Mouse (Mus musculus): ENCODE results near the gene Uso1. TPM values are rescaled to one million over a fixed set of nuclear protein-coding genes. Genes with fewer than 3 reads are reported as not detected.

The Uso1 gene
- polyA plus RNA-seq, 1 experiment from 2014 or later, result 41.9 TPM

- H3K27ac ChIP-seq (ENCODE audit: poor library complexity, severe bottlenecking), result no peak overlapping the region
- no peaks in the 10 kb centered on the region for H3K36me3 ChIP-seq
- 91% methylated on average over 2 of the region's 2 CpGs for WGBS
- no peak overlapping the region for H3K4me3 ChIP-seq
- no peaks in the 10 kb centered on the region; the same call in 1 of the 2 replicates for H3K27me3 ChIP-seq (replicated peaks)
- H3K4me2 ChIP-seq, result no peak overlapping the region
- no peak overlapping the region for H3K9ac ChIP-seq
- peaks cover 3% of the 10 kb centered on the region; the same call in 1 of the 2 replicates for H3K9me3 ChIP-seq (replicated peaks)
- no peak for ATAC-seq (ENCODE audit: insufficient number of reproducible peaks, low FRiP score)
- H3K4me1 ChIP-seq (replicated peaks), result no peaks in the 10 kb centered on the region
Measured at GRCm38 (mm10) chr5:92244900-92245299, 107.2 kb downstream of the Uso1 start.

GRCm38 (mm10) chr5:92245483-92245882 is 107.7 kb downstream of the Uso1 start:
- no peak for ATAC-seq (ENCODE audit: insufficient number of reproducible peaks, low FRiP score)
- H3K9ac ChIP-seq, result no peak overlapping the region
- H3K4me3 ChIP-seq, result no peak overlapping the region
- H3K27me3 ChIP-seq (replicated peaks), result no peaks in the 10 kb centered on the region; the same call in 1 of the 2 replicates
- no peaks in the 10 kb centered on the region for H3K36me3 ChIP-seq
- H3K4me2 ChIP-seq, result no peak overlapping the region
- no peaks in the 10 kb centered on the region for H3K4me1 ChIP-seq (replicated peaks)
- no peak overlapping the region for H3K27ac ChIP-seq (ENCODE audit: poor library complexity, severe bottlenecking)
- 80% methylated on average over 9 of the region's 9 CpGs for WGBS
- peaks cover 3% of the 10 kb centered on the region for H3K9me3 ChIP-seq (replicated peaks)

- Histone ChIP-seq H3K4me1 (replicated peaks) (0 out of 2 replicates have a peak, but pooled peaks cover 3% of the 10 kb centered on the region), H3K4me3 (no peak overlapping the region), H3K27me3 (replicated peaks) (peaks cover 6% of the 10 kb centered on the region; the same call in 1 of the 2 replicates), H3K4me2 (no peak overlapping the region), H3K27ac (ENCODE audit: poor library complexity, severe bottlenecking) (no peak overlapping the region), H3K36me3 (no peaks in the 10 kb centered on the region), H3K9me3 (replicated peaks) (peaks cover 3% of the 10 kb centered on the region), H3K9ac (no peak overlapping the region)
- no peak for ATAC-seq (ENCODE audit: insufficient number of reproducible peaks, low FRiP score)
- 72% methylated on average over 11 of the region's 11 CpGs for WGBS
Measured at GRCm38 (mm10) chr5:92248614-92249013, 110.9 kb downstream of the Uso1 start.

GRCm38 (mm10) chr5:92252031-92252430 is 114.3 kb downstream of the Uso1 start:
- Histone ChIP-seq H3K4me3 (no peak overlapping the region), H3K27ac (ENCODE audit: poor library complexity, severe bottlenecking) (no peak overlapping the region), H3K4me2 (no peak overlapping the region), H3K27me3 (replicated peaks) (peaks cover 10% of the 10 kb centered on the region; the same call in 1 of the 2 replicates), H3K9me3 (replicated peaks) (peaks cover 3% of the 10 kb centered on the region), H3K9ac (no peak overlapping the region), H3K4me1 (replicated peaks) (0 out of 2 replicates have a peak, but pooled peaks cover 7% of the 10 kb centered on the region), H3K36me3 (no peaks in the 10 kb centered on the region)
- no peak for ATAC-seq (ENCODE audit: insufficient number of reproducible peaks, low FRiP score)
- 82% methylated on average over 6 of the region's 6 CpGs for WGBS

Other genes starting within 250 kb of the Uso1 start
- 53.5 and 59.6 TPM in 2 replicates for gene Rchy1, start 174.9 kb upstream of the Uso1 start, polyA plus RNA-seq (2016; fragmentation: Nextera tagmentation; extraction: Ambion mirVana)
- gene Odaph, start 150.5 kb upstream of the Uso1 start, polyA plus RNA-seq (2016; fragmentation: Nextera tagmentation; extraction: Ambion mirVana), result not detected in 2 replicates
- 1.0 TPM in 2 replicates for gene Cdkl2, start 94.1 kb upstream of the Uso1 start, polyA plus RNA-seq (2016; fragmentation: Nextera tagmentation; extraction: Ambion mirVana)
- gene G3bp2, start 54.2 kb upstream of the Uso1 start, polyA plus RNA-seq (2016; fragmentation: Nextera tagmentation; extraction: Ambion mirVana), result 186 and 193 TPM in 2 replicates
- gene U90926, start 77.5 kb downstream of the Uso1 start, polyA plus RNA-seq (2016; fragmentation: Nextera tagmentation; extraction: Ambion mirVana), result not detected in 2 replicates
- not detected in 2 replicates for gene Ppef2, start 118.3 kb downstream of the Uso1 start, polyA plus RNA-seq (2016; fragmentation: Nextera tagmentation; extraction: Ambion mirVana)
- gene Naaa, start 140.2 kb downstream of the Uso1 start, polyA plus RNA-seq (2016; fragmentation: Nextera tagmentation; extraction: Ambion mirVana), result 4.8 and 6.6 TPM in 2 replicates
- gene Sdad1, start 172.5 kb downstream of the Uso1 start, polyA plus RNA-seq (2016; fragmentation: Nextera tagmentation; extraction: Ambion mirVana), result 28.5 and 29.0 TPM in 2 replicates
- not detected in 2 replicates for gene Cxcl9, start 190.1 kb downstream of the Uso1 start, polyA plus RNA-seq (2016; fragmentation: Nextera tagmentation; extraction: Ambion mirVana)
- 37.5 and 41.5 TPM in 2 replicates for gene Art3, start 193.9 kb downstream of the Uso1 start, polyA plus RNA-seq (2016; fragmentation: Nextera tagmentation; extraction: Ambion mirVana)
- 0.30 and 0.52 TPM in 2 replicates for gene Cxcl10, start 211.0 kb downstream of the Uso1 start, polyA plus RNA-seq (2016; fragmentation: Nextera tagmentation; extraction: Ambion mirVana)